Mouse (Mus musculus) ovary, adult 10 weeks (tissue): ENCODE results near the gene Lrig1. TPM values are rescaled to one million over a fixed set of nuclear protein-coding genes. Genes with fewer than 3 reads are reported as not detected.

Experiments
- polyA plus RNA-seq: library from polyadenylated mRNA; stranded (reverse); fragments of 350-450 nt; fragmentation: Illumina TruSeq; extraction: RNeasy Lipid Tissue Mini Kit (QIAGEN cat#74804); gene quantifications from one replicate; pipeline ENCODE4 v1.2.3, GENCODE M21; 2014

Gene Lrig1
- 10.0 TPM for polyA plus RNA-seq

GRCm38 (mm10) chr6:94700067-94700491, at the start of gene Lrig1:
Lrig1 (minus strand) TSS chr6:94700158.

Other genes starting within 250 kb of the Lrig1 start
- gene Slc25a26, start 199.8 kb downstream of the Lrig1 start, polyA plus RNA-seq = 6.4 TPM